Mouse (Mus musculus) spleen, postnatal 14 days (tissue): ENCODE data around the gene Otud7a.

Experiments
- DNase-seq, 2 experiments: peaks; one replicate each; pipeline ENCODE4 v3.0.0; 2021 to 2022; ENCODE audit warnings: low spot score in 2 of 2

The Otud7a gene

GRCm38 (mm10) chr7:63774291-63774690, 329.7 kb downstream of the Otud7a start:
- DNase-seq = no peak

DNA sequence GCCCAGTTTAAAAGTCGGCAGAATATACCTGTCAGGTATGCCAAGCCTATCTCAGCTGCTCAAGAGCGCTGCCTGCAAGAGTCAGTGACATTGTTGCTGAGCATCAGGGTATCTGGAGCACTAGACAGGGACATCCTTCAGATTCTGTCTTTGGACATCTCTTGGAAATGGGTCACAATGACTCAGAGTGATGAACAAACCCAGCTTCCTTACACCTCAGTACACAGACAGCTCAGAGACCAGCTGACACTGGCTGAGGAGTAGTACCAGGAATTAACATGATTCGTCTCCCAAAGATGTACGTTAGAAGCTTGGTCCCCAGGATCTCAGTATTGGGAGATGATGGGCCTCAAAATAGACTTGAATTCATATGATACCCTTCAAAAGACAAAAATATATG, 332.8 kb downstream of the Otud7a start:
- DNase-seq = no peak

GRCm38 (mm10) chr7:63780821-63781220, 336.3 kb downstream of the Otud7a start:
- DNase-seq = no peak

- no peak for DNase-seq
Measured at GRCm38 (mm10) chr7:63789743-63790142, 345.2 kb downstream of the Otud7a start.

- DNase-seq = no peak
Measured at GRCm38 (mm10) chr7:63796001-63796632, 351.6 kb downstream of the Otud7a start.

- no peak for DNase-seq
Measured at GRCm38 (mm10) chr7:63798446-63798845, 353.9 kb downstream of the Otud7a start.

- DNase-seq = no peak
Measured at GRCm38 (mm10) chr7:63799304-63799703, 354.8 kb downstream of the Otud7a start.

DNA sequence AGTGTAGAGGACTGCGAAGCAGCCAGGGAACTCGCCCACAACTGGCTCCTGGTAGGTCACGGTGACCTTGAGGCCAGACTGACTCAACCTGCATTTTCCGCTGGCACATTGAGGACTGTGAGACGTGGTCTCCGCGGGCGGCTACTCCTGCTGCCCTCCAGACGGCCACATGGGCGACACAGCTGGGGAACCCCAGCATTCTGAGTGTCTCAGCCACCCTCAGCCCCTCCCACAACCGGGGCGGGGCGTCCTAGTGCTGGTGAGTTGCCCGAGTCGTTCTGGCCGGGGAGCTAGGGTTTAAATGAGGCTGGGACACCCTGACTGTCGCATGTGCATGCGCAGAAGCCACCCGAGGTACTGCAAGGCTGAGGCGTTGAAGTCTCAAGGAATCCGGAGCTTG, 358.2 kb downstream of the Otud7a start:
- DNase-seq = peak in 1 of 2 experiments; percentile 15
